Mouse (Mus musculus) liver, postnatal 0 days (tissue): ENCODE results near the gene Mavs. TPM values are rescaled to one million over a fixed set of nuclear protein-coding genes. Genes with fewer than 3 reads are reported as not detected.
A peak's percentile ranks its signal among the peaks of the same experiment; 100 is the strongest.

Source experiments
- ATAC-seq: fragments of 200-750 bp; cut with Nextera tagmentation; 2 replicates; pipeline ENCODE4 v1.8.0; 2017; ENCODE audit warnings: mild to moderate bottlenecking, moderate library complexity
- DNase-seq: peaks from one replicate; pipeline ENCODE4 v3.0.0-alpha.2; 2016
- H3K27ac ChIP-seq: fragments of 300-500 bp; sonication (generic); 2 replicates; pipeline ENCODE4 v1.5.1; 2014; ENCODE audit warnings: antibody characterized with exemption, moderate library complexity, mild to moderate bottlenecking, low read depth
- H3K27me3 ChIP-seq: fragments of 300-500 bp; sonication (generic); 2 replicates; pipeline ENCODE4 v1.6.1; 2014; ENCODE audit warnings: low read length, control low read depth, mixed read lengths; ENCODE audit not compliant: insufficient read depth
- H3K36me3 ChIP-seq: fragments of 300-500 bp; sonication (generic); replicated peaks from 2 replicates; pipeline ENCODE4 v1.6.1; 2014; ENCODE audit warnings: mild to moderate bottlenecking, control low read depth, low read length, moderate library complexity, mixed read lengths; ENCODE audit not compliant: insufficient read depth
- H3K4me1 ChIP-seq: fragments of 300-500 bp; sonication (generic); 2 replicates; pipeline ENCODE4 v1.6.1; 2014; ENCODE audit warnings: antibody characterized with exemption, mild to moderate bottlenecking, control low read depth; ENCODE audit not compliant: insufficient read depth
- H3K4me2 ChIP-seq: fragments of 300-500 bp; sonication (generic); 2 replicates; pipeline ENCODE4 v1.6.1; 2014; ENCODE audit warnings: low read depth, mild to moderate bottlenecking, low read length, moderate library complexity, mixed read lengths
- H3K4me3 ChIP-seq: fragments of 300-500 bp; sonication (generic); 2 replicates; pipeline ENCODE4 v1.5.1; 2014; ENCODE audit warnings: low read depth, low read length
- H3K9ac ChIP-seq: fragments of 300-500 bp; sonication (generic); replicated peaks from 2 replicates; pipeline ENCODE4 v1.6.1; 2014; ENCODE audit warnings: mild to moderate bottlenecking, moderate library complexity
- H3K9me3 ChIP-seq: fragments of 300-500 bp; sonication (generic); 2 replicates; pipeline ENCODE4 v1.6.1; 2016; ENCODE audit warnings: mild to moderate bottlenecking, control low read depth, low read length, mixed read lengths
- CTCF ChIP-seq: sonication (generic); IDR thresholded peaks from 2 replicates; pipeline ENCODE4 v1.5.1; 2016; ENCODE audit warnings: antibody characterized with exemption, low read depth
- EP300 ChIP-seq: IDR thresholded peaks from 2 replicates; pipeline ENCODE4 v1.6.1; 2016; ENCODE audit warnings: antibody characterized with exemption, low read depth, mild to moderate bottlenecking
- WGBS: fragments of 180-500 bp; shearing (Covaris S2); extraction: QIAGEN DNeasy Blood & Tissue Kit; methylation state at CpG from one replicate; pipeline ENCODE4 v1.1.7; 2014; ENCODE audit not compliant: insufficient replicate concordance; 5-methylcytosine and 5-hydroxymethylcytosine counted together
- polyA plus RNA-seq: library from polyadenylated mRNA; unstranded; fragments of >200 nt; fragmentation: Nextera tagmentation; extraction: Ambion mirVana; gene quantifications from 2 replicates; pipeline ENCODE4 v1.2.1, GENCODE M21; 2015

Mavs gene
- polyA plus RNA-seq, result 21.2 and 22.1 TPM in 2 replicates

- H3K4me2 ChIP-seq, result peak within 1 kb of the TSS; percentile 82
- no peaks in the 10 kb centered on the region; the same call in 1 of the 2 replicates for H3K36me3 ChIP-seq
- WGBS, result 15% methylated on average over 29 of the region's 29 CpGs
- H3K9me3 ChIP-seq, result no peaks in the 10 kb centered on the region
- H3K27me3 ChIP-seq, result no peaks in the 10 kb centered on the region
- peak within 1 kb of the TSS; percentile 59 for H3K4me3 ChIP-seq
- ATAC-seq (peak; percentile 97), DNase-seq (peak; percentile 98)
- H3K27ac ChIP-seq, result peak within 1 kb of the TSS; percentile 89
- peaks cover 26% of the 10 kb centered on the region for H3K4me1 ChIP-seq
- TF ChIP-seq EP300 (peak; percentile 63; the same call in 1 of the 2 replicates), CTCF (no peak)
- H3K9ac ChIP-seq, result peak within 1 kb of the TSS; percentile 80
These were observed at the start of gene Mavs for GRCm38 (mm10) chr2:131233307-131234126. Mavs (plus strand) TSS chr2:131234063.

DNA sequence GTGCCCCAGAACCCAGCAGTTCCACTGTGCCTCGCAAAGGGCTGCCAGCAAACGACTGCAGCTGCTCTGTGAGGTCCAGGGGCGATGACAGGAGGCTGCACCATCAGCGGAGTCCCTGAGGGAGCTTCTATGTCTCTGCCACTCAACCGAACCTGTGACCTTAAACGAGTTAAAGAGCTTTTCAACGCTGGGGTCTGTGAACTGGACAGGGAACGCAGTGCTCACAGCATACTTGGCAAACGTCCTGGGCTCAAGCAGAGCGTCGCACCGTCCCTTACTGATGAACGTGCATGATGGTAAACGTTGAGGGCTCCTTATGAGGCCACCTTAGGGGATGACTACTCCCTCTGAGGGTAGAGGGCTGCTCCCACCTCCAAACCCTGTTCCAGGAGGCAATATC, 47.5 kb upstream of the Mavs start:
- Histone ChIP-seq H3K9ac (peak overlapping the region; percentile 78), H3K27me3 (no peaks in the 10 kb centered on the region), H3K27ac (peak overlapping the region; percentile 85), H3K36me3 (peaks cover 25% of the 10 kb centered on the region), H3K4me3 (peak overlapping the region; percentile 74), H3K9me3 (no peaks in the 10 kb centered on the region), H3K4me2 (peak overlapping the region; percentile 86), H3K4me1 (peaks cover 37% of the 10 kb centered on the region)
- ATAC-seq (peak; percentile 43), DNase-seq (no peak)
- 3% methylated on average over 14 of the region's 14 CpGs for WGBS
- TF ChIP-seq EP300, result no peak
- TF ChIP-seq CTCF, result no peak

- TF ChIP-seq EP300 (no peak; the same call in 1 of the 2 replicates), CTCF (peak; percentile 46)
- H3K9ac ChIP-seq, result peak within 1 kb of the TSS; percentile 78
- H3K4me1 ChIP-seq, result peaks cover 37% of the 10 kb centered on the region
- WGBS, result 1% methylated on average over 40 of the region's 43 CpGs
- peak within 1 kb of the TSS; percentile 86 for H3K4me2 ChIP-seq
- peak within 1 kb of the TSS; percentile 85 for H3K27ac ChIP-seq
- H3K27me3 ChIP-seq, result no peaks in the 10 kb centered on the region
- ATAC-seq (peak; percentile 88), DNase-seq (peak; percentile 94)
- H3K36me3 ChIP-seq, result peaks cover 31% of the 10 kb centered on the region
- H3K4me3 ChIP-seq, result peak within 1 kb of the TSS; percentile 74
- H3K9me3 ChIP-seq, result no peaks in the 10 kb centered on the region
These were observed 46.9 kb upstream of the Mavs start, which contains the start of the genes Cdc25b and Spef1 for GRCm38 (mm10) chr2:131186771-131187601. Cdc25b (plus strand) TSS chr2:131186949. Spef1 (minus strand) TSS chr2:131187282.

- DNase-seq (no peak), ATAC-seq (no peak)
- peak overlapping the region; percentile 86 for H3K4me2 ChIP-seq
- TF ChIP-seq EP300, result no peak
- TF ChIP-seq CTCF, result no peak
- H3K9me3 ChIP-seq, result no peaks in the 10 kb centered on the region
- peaks cover 37% of the 10 kb centered on the region for H3K4me1 ChIP-seq
- 42% methylated on average over 3 of the region's 3 CpGs for WGBS
- H3K4me3 ChIP-seq, result peak overlapping the region; percentile 74
- H3K27ac ChIP-seq, result peak overlapping the region; percentile 85
- peaks cover 35% of the 10 kb centered on the region for H3K36me3 ChIP-seq
- H3K27me3 ChIP-seq, result no peaks in the 10 kb centered on the region
- H3K9ac ChIP-seq, result peak overlapping the region; percentile 78
These were observed 46.3 kb upstream of the Mavs start for GRCm38 (mm10) chr2:131187602-131187922.

DNA sequence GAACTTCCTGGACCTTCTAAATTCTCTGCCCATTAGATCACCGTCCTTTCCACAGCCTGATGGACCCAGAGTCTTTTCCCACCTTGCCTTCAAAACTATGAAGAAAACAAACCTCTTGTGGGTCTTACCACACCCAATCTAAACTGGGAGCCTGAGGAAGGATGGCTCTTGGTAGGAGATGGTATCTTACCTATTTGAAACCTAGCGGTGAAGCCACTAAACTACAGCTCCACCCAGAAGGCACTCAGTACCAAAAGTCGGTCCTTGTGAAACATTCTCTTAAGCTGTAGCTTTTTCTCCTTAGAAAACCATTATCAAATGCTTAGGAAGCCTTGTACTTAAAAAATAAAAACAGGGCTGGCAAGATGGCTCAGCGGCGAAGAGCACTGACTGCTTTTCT, 45.6 kb upstream of the Mavs start:
- Histone ChIP-seq H3K27me3 (no peaks in the 10 kb centered on the region), H3K4me3 (peak overlapping the region; percentile 74), H3K4me1 (peaks cover 37% of the 10 kb centered on the region), H3K4me2 (peak overlapping the region; percentile 86), H3K9me3 (no peaks in the 10 kb centered on the region), H3K9ac (peak overlapping the region; percentile 78), H3K36me3 (peaks cover 43% of the 10 kb centered on the region), H3K27ac (peak overlapping the region; percentile 85)
- DNase-seq (no peak), ATAC-seq (no peak)
- TF ChIP-seq CTCF (peak; percentile 59), EP300 (peak; percentile 34; the same call in 1 of the 2 replicates)
- WGBS, result 77% methylated on average over 5 of the region's 5 CpGs
